Mouse (Mus musculus) spleen, adult 2 months (tissue): ENCODE measurements around the gene Alg9.

Source experiments
- CTCF ChIP-seq: fragments of 200-500 bp; IDR thresholded peaks from 2 replicates; pipeline ENCODE4 v1.5.1; 2011; ENCODE audit warnings: mild to moderate bottlenecking, inconsistent platforms; ENCODE audit not compliant: insufficient read depth, insufficient read length, insufficient replicate concordance; ENCODE audit errors: extremely low read depth
- POLR2A ChIP-seq: fragments of 200-500 bp; IDR thresholded peaks from 2 replicates; pipeline ENCODE4 v1.6.1; 2011; ENCODE audit warnings: low read depth, low read length, inconsistent platforms

DNA sequence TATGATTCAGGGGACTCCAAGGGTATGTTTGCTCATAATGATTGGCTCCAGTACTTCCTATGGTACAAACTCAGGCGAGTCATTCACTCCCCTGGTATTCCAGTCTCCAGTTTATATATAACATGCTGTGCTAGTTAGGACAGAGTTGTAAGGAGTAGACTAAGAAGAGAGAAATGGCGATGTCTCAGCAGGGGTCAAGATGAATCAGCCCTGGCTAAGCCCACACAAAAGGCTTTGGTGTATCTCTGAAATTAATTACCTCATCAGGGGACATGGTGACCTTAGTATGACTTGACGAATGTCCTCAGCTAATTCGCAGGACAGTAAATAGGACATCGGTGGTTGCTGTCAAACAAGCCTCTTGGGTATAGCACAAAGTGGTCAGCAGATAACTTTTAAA, 18.1 kb upstream of the Alg9 start:
- TF ChIP-seq POLR2A (no peak), CTCF (no peak)
